Mouse (Mus musculus) urinary bladder, adult 2 months (tissue): ENCODE results near the gene Cpsf4l. TPM values are rescaled to one million over a fixed set of nuclear protein-coding genes. Genes with fewer than 3 reads are reported as not detected.
A peak's percentile ranks its signal among the peaks of the same experiment; 100 is the strongest.
"Not testable (repeated sequence)": the region's sequence is repeated elsewhere in the genome, so short reads cannot be mapped to it uniquely, and the experiment has no call there.

Experiments
- DNase-seq: peaks from one replicate; pipeline ENCODE4 v3.0.0; 2022; ENCODE audit warnings: low spot score
- polyA plus RNA-seq: library from polyadenylated mRNA; depleted of rRNA; stranded (reverse); fragments of >200 nt; gene quantifications from 2 replicates; pipeline ENCODE4 v1.2.3, GENCODE M21; 2012; rRNA removed

The Cpsf4l gene
- polyA plus RNA-seq, 1 experiment, result 0.44 TPM

GRCm38 (mm10) chr11:113666205-113666604 lies 43.6 kb downstream of the Cpsf4l start:
- no peak for DNase-seq

DNA sequence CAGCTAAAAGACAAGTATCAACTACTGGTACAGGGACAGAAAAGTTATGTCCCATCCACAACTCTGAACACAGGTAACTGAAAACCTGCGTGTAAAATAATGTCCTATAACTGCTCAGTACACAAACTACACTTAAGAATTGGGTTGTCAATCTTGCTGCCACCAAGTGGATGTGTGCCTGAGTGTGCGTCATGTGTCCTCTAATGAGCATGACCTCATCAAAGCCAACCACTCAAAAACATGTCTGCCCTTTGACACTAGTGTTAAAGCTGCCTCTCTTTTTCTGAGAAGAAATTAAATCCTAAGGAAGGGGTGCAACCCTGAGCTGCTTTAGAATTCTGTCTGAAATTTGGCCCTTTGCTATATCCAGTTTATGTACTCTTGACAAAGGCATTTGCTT lies 45.5 kb downstream of the Cpsf4l start:
- DNase-seq, result no peak

DNA sequence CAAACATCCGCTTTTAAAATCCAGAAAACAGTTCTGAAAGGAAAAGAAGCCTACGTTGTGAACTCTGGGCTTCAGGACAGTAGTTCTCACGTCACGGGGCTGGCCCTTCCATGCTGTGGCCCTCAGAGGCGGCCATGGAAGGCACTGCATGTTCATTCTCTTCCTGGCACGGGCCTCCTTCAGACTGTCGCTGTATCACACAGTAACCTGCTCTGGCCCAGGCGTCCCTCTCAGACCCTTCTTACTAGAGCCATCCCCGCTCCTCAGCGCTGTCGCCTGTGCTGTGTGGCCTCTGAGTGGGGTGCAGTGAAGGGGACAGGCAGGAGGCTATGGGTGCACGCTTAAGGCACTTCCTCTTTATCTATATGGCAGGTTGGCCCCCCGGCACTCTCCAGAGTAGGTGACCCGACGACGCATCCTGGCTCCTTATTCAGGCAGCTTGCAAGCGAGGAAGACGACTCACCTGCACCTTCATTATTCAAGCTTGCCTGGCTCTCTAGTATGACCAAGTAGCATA lies 47.9 kb downstream of the Cpsf4l start:
- no peak for DNase-seq

DNA sequence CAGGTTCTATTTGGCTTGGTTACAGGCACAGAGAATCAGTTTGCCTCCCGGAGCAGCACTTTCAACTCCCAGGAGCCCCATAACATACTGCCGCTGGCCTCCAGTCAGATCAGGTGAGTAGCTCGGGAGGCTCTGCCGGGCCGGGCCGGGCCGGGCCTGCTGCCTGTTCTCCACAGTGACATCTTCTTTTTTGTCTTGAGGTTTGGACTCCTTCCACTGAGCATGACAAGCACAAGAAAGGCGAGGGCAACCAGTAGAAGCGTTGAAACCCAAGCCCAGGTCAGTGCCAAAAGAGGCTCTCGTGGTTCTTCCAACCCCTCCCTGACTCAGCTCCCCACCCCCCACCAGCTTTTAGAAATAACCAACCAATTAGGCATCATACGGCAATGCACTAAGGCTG lies 48.9 kb downstream of the Cpsf4l start:
- DNase-seq, result no peak

DNA sequence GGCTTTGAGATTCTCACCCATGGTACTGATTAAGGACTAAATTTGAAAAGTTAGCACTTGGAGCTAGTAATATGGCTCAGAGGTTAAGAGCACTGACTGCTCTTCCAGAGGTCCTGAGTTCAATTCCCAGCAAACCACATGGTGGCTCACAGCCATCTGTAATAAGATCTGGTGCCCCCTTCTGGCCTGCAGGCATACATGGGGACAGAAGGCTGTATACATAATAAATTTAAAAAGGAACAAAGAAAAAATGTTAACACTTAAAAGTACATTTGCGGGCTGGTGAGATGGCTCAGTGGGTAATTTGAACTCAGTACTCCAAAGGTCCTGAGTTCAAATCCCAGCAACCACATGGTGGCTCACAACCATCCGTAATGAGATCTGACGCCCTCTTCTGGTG lies 49.6 kb downstream of the Cpsf4l start:
- not testable (repeated sequence) for DNase-seq

DNA sequence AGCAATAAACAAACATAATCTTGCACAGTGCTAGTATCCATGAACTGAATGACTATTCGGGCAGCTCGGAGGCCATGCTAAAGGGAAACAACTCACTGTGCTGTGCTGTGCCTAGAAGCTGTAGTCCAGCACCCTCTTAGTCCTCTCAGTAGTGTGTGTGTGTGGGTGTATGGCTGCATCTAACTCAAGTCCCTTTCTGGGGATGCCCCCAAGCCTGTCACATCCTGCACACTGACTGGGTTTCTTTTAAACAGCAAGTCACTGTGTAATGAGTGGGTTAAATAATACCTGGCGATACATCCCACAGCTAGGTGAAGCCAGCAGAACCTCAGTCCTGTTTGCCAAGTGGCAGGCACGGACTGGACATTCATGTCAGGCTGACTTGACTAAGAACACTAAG lies 51.1 kb downstream of the Cpsf4l start:
- DNase-seq, result no peak

DNA sequence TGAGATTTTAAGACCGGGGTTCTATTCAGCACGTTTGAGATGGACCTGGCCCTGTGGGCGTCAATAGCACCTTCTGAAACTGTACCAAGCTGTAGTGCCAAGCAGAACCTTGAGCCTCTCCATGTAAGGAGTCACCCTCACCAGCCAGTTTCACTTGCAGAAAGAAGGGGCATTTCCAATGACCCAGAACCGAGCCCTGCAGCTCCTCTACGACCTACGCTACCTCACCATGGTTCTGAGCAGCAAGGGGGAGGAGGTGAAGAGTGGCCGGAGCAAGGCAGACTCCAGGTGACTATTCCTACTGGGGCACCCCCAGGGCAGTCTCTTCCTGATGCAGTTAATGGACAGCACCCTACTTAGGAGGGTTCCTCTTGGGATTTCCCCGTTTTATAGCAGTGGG lies 51.5 kb downstream of the Cpsf4l start:
- no peak for DNase-seq

GRCm38 (mm10) chr11:113657221-113657620 lies 52.6 kb downstream of the Cpsf4l start:
- DNase-seq, result no peak

DNA sequence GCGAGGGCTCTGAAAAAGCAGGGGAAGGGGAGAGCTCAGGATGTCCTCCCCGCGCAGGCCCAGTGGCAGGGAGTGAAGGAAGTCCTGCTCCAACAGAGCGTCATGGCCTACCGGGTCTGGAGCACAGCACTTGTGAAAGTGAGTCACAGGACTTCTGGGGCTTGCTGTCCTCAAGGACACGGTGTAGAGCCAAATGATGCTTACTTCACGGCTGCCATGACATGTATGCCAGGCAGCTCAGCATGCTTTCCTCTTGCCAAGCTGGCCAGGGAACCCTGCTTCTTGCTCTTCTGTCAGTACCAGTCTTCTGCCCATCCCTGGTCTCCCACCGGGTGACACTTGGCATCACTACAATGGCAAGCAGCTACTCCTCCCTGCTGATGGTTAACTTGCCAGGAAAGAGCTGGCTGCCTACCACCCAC lies 53.3 kb downstream of the Cpsf4l start:
- DNase-seq, result no peak

GRCm38 (mm10) chr11:113654561-113655270 lies 55.1 kb downstream of the Cpsf4l start:
- DNase-seq, result no peak

- no peak for DNase-seq
Observed at GRCm38 (mm10) chr11:113654105-113654504, 55.7 kb downstream of the Cpsf4l start.

- DNase-seq, result no peak
Observed at GRCm38 (mm10) chr11:113652516-113652915, 57.3 kb downstream of the Cpsf4l start.

DNA sequence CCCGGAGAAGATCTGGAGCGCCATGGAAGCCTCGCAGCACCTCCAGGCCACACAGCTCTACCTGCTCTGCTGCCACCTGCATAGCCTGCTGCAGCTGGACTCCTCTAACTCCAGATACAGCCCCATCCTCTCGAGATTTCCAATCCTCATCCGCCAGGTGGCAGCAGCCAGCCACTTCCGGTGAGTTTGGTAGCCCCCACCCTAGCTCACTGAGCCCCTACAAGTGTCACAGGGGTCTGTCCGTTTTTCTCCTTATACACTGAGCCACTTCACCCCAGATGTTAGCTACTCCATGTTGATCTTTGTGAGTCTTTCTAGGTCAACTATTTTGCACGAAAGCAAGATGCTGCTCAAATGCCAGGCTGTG lies 57.9 kb downstream of the Cpsf4l start:
- no peak for DNase-seq

- DNase-seq, result no peak
Observed at GRCm38 (mm10) chr11:113651206-113651906, 58.5 kb downstream of the Cpsf4l start.

- peak; percentile 57 for DNase-seq
Observed at GRCm38 (mm10) chr11:113649353-113650210, 60.2 kb downstream of the Cpsf4l start, which contains the start of gene Slc39a11. Slc39a11 (minus strand) TSS chr11:113650079.

GRCm38 (mm10) chr11:113648690-113649352 lies 61.0 kb downstream of the Cpsf4l start, which contains the start of gene Cog1:
Cog1 (plus strand) TSS chr11:113649169.
- DNase-seq, result no peak

Other genes with a start within 250 kb of the Cpsf4l start
- gene Sstr2, start 90.7 kb downstream of the Cpsf4l start, polyA plus RNA-seq, result 0.15 and 0.21 TPM in 2 replicates
- 40.7 and 42.7 TPM in 2 replicates for gene Cog1, start 60.8 kb downstream of the Cpsf4l start, polyA plus RNA-seq
- 12.8 and 13.2 TPM in 2 replicates for gene Slc39a11, start 59.9 kb downstream of the Cpsf4l start, polyA plus RNA-seq
- gene Fam104a, start 25.9 kb downstream of the Cpsf4l start, polyA plus RNA-seq, result 25.0 and 26.5 TPM in 2 replicates
- gene D11Wsu47e, start 25.6 kb downstream of the Cpsf4l start, polyA plus RNA-seq, result 11.5 and 12.5 TPM in 2 replicates
- gene Cdc42ep4, start 41.9 kb upstream of the Cpsf4l start, polyA plus RNA-seq, result 19.8 and 27.1 TPM in 2 replicates